Mouse (Mus musculus) gonadal fat pad, adult 2 months (tissue): ENCODE measurements at regions not wholly inside any gene's neighbourhood (a gene's known extent, or its start where the extent isn't known, plus 50 kb on each side); places are given as distances from the start of the nearest gene placed in this dataset.

Experiments
- DNase-seq: peaks from one replicate; pipeline ENCODE4 v3.0.0-alpha.2; 2012; ENCODE audit warnings: low read depth

GRCm38 (mm10) chr7:83161226-83161625, 294.1 kb downstream of the Mex3b start:
- no peak for DNase-seq

- DNase-seq = no peak
Measured at GRCm38 (mm10) chr7:83162868-83163267, 295.7 kb downstream of the Mex3b start.

DNA sequence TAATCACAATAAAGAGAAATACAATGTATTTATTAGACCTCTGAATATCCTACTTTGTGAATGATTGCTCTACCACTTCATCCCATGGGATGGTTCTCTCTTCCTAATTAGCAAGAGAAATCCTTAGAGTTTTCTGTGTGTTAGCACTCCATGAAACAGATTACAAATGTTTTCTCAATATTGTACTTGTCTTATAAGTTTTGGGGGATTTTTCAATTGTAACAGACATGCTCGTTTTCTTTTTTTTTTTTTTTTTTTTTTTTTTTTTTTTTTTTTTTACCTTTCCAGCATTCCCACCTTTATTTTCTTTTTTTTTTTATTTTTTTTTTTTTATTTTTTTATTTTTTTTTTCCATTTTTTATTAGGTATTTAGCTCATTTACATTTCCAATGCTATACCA, 312.3 kb downstream of the Mex3b start:
- no peak for DNase-seq

DNA sequence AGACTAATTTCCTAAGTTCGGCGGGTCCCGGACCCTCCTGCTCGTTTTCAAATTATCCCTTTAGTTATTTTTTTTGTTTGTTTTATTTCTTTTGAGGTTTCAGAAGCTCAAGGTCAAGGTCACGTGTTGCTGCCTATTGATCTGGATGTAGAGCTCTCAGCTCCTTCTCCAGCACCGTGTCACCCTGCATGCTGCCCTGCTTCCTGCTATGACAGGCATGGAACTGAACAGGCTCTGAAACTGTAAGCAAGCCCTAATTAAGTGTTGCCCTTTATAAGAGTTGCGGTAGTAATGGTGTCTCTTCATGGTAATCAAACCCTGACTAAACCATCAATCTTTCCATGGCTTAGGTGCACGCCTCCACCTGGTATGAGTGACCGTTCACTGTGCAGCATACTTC, 319.2 kb downstream of the Mex3b start:
- no peak for DNase-seq

DNA sequence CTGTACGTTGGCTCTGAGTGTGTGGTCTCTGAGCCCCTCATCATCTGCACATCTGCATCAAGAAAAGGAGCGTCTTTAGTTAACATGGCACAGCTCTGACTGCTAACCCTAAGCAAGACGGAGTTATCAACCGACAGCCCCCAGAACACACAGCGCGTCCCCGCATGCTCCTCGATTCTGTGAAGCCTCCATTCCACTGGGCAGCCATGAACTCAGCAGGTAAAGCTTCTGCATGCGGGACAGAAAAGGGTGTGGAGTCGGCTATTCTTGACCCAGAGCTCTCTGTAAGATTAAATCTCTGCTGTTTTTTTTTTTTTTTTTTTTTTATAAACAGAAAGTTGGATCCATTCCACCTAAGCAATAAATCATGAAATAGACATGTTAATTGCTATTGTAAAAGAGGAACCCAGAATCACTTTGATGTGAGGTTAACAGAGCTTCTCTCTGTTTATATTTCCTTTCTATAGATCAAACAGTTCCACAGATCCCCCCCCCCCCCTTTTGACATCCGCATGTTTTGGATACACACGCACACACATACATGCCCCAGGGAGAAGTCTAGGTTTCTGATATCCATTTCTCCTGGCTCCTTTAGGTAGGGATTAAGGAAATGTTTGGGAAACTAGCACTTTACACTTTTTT, 328.9 kb downstream of the Mex3b start:
- no peak for DNase-seq

GRCm38 (mm10) chr7:83197490-83197889, 330.4 kb downstream of the Mex3b start:
- no peak for DNase-seq

GRCm38 (mm10) chr7:83201126-83201686, 334.1 kb downstream of the Mex3b start:
- no peak for DNase-seq

GRCm38 (mm10) chr7:83201768-83202493, 334.8 kb downstream of the Mex3b start:
- no peak for DNase-seq

DNA sequence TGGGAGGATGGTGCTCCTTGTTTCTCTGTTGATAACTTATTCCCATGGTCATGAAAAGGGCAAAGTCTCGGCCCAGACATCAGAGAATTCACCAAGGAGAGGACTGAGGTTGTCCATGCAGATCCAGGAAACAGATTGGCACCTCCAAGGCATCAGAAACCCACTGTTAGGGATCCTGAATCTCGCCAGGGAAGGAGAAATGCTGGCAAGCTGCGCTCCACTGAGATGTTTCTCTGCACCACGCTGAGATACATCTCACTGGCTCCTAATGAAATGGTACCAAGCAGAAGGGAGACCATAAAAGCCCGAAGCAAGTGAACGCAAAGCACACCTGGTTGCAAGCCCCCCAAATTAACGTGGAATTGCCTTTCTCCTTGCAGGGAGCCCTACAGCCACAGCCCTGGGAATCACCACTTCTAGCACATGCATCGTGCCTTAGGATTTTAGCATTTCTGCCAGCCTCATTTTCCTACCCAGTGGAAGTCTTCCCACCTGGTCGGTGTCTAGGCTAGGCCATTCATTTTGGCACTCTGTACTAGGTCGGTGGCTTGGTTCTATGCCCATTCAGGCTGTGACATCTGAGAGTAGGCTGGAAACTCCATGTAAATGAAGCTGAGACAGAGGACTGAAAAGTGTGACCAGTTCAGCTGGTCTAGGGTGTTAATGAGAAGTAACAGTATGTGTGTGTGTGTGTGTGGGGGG, 336.3 kb downstream of the Mex3b start:
- no peak for DNase-seq

- DNase-seq = no peak
Measured at GRCm38 (mm10) chr7:83204013-83204365, 336.9 kb downstream of the Mex3b start.

DNA sequence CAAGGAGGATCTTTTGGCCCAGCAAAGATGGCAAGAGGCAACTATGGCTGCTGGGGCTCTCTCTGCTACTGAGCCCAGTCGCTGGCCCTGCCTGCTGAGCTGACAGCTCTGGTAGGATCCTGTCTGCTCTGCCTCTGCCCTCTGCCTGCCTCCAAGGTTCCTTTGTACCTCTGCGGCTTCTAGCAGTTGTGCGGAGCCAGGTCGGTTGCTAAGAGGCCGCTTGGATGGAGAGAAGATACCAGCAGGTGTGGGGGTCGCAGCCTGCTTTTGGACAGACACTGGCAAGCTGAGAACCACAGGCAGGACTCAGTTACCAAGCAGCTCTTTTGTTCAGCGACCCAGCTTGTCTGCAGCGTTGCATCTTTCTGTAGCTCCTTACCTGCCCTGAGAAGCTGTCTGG, 337.6 kb downstream of the Mex3b start:
- DNase-seq = no peak

GRCm38 (mm10) chr7:83206999-83207398, 339.9 kb downstream of the Mex3b start:
- no peak for DNase-seq

DNA sequence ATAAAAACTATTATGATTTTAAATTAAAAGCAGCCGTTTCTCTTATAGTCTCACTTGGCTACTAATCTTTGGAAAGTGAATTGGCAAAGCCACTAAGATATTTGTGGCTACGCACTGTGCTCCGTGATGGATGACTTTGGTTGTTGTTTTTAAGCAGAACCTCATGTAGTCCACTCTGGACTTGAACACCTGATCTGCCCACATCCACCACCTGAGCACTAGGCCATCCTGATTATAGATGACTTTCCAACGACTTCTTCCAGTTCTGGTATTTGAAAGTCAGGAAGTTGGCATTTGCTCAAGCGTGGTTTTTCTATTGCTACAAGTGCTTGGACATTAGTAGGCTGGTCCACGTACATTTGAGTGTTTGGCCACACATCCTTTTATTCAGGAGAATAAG, 344.5 kb downstream of the Mex3b start:
- DNase-seq = no peak

GRCm38 (mm10) chr7:83222029-83222722, 355.0 kb downstream of the Mex3b start:
- no peak for DNase-seq

DNA sequence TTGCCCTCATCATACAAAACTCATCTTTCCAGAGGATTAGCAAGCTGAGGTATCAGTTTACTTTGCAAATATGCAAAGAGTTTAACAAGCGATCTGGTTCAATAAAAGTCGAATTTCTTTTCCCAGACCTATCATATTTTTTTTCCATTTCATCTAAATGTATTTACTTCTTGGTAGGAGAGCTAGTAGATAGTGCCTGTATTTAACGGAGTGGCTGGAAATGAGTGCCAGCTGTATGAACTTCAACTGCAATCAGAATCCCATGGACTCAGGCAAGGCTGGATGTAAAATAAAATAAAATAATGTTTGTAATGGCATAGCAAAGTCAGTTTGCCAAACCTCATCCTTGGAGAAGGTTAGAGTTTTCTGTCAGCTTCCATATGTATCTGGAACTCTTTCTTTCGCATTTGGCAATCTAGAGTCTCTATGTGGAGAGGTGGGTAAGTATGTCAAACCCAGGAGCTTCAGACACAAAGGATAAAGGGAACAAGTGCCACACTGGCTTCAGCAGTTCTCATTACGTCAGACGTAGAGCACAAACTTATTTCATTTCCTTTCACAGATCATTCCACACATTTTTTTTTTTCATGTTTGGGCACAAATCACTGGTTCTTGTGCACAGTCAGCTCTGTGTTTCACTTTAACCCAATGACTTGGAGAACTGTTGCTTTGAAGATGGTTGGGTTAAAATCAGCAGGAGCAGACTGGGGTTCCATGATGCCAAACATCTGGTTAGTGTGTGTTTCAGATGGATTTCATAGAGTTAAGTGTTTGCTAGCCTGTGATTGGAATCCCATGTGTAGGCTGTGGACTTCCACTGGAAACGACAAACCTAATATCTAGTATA, 357.2 kb upstream of the Tmc3 start:
- no peak for DNase-seq

- DNase-seq = no peak
Measured at GRCm38 (mm10) chr7:83230496-83231325, 354.0 kb upstream of the Tmc3 start.

DNA sequence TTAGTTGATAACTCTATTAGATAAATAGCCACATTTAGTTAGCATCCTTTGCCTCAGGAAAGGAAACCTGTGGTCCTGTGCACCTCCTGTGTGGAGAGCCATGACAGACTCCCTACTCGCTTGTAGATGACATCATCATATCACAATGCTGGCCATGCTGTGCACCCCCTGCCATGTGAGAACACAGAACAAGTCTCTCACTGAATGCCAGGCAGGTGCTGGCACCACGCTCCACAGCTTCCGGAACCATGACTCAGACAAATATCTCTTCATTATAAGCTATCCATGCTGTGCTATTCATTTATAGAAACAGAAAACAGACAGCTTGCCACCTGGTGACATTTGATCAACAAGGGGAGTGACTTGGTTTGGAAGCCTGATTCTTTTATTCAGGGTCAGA, 349.1 kb upstream of the Tmc3 start:
- DNase-seq = no peak

DNA sequence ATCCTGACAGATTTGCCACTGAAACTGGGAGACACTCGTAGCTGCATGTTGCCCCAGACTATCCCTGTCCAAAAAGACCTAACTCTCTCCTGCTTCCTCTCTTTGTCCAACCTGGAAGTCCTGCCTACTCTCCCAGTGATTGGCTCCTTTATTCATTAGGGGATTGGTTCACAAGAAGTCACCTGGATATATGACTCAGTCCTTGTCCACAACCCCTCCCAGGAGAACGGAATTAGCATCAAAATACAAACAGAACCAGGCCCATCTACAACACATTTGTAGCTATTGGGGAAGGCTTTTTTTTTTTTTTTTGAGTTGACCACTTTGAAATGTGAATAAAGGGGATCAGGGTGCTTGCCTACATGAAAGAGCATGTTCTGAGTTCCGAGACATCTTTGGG, 347.4 kb upstream of the Tmc3 start:
- no peak for DNase-seq

- DNase-seq = peak; percentile 36
Measured at GRCm38 (mm10) chr7:83238091-83238490, 346.6 kb upstream of the Tmc3 start.

DNA sequence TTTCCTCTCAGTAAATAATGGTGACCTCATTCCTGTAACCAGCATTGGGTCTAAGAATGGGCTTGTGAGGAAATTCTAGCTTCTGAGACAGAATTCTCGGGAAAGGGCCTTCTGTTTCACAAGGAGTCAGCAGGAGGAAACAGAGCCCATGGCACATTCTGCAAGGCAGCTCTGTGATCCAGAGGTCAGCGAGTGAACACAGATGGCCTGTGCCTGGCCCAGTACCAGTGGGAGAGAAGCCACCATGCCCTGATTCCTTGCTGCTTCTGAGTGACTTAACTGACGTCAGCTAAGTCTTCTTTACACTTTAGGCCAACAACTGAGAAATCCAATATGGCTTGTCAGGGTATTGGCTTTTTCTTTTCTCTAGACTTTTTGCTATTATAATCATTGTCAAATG, 342.5 kb upstream of the Tmc3 start:
- no peak for DNase-seq
